Mouse (Mus musculus) limb, embryonic 15.5 days (tissue): ENCODE data around the gene Pmepa1. TPM values are rescaled to one million over a fixed set of nuclear protein-coding genes. Genes with fewer than 3 reads are reported as not detected.

ENCODE experiments used
- ATAC-seq: fragments of 200-750 bp; cut with Nextera tagmentation; 2 replicates; pipeline ENCODE4 v1.8.0; 2017; ENCODE audit warnings: low read depth, moderate TSS enrichment; ENCODE audit not compliant: insufficient number of reproducible peaks, low FRiP score, low TSS enrichment
- H3K27ac ChIP-seq: fragments of 300-500 bp; sonication (generic); 2 replicates; pipeline ENCODE4 v1.5.1; 2015; ENCODE audit warnings: moderate library complexity, mild to moderate bottlenecking, inconsistent platforms
- H3K27me3 ChIP-seq: fragments of 300-500 bp; sonication (generic); 2 replicates; pipeline ENCODE4 v1.6.1; 2015; ENCODE audit warnings: inconsistent platforms
- H3K36me3 ChIP-seq: fragments of 300-500 bp; sonication (generic); 2 replicates; pipeline ENCODE4 v1.6.1; 2015; ENCODE audit warnings: inconsistent platforms
- H3K4me1 ChIP-seq: fragments of 300-500 bp; sonication (generic); 2 replicates; pipeline ENCODE4 v1.6.1; 2015; ENCODE audit warnings: inconsistent platforms
- H3K4me2 ChIP-seq: fragments of 300-500 bp; sonication (generic); 2 replicates; pipeline ENCODE4 v1.6.1; 2015; ENCODE audit warnings: mild to moderate bottlenecking, inconsistent platforms
- H3K4me3 ChIP-seq: fragments of 300-500 bp; sonication (generic); 2 replicates; pipeline ENCODE4 v1.5.1; 2015; ENCODE audit warnings: mild to moderate bottlenecking, inconsistent platforms
- H3K9ac ChIP-seq: fragments of 300-500 bp; sonication (generic); 2 replicates; pipeline ENCODE4 v1.6.1; 2015; ENCODE audit warnings: inconsistent platforms
- H3K9me3 ChIP-seq: fragments of 300-500 bp; sonication (generic); 2 replicates; pipeline ENCODE4 v1.6.1; 2016; ENCODE audit warnings: inconsistent platforms
- WGBS: fragments of 180-500 bp; shearing (Covaris S2); methylation state at CpG from one replicate; pipeline ENCODE4 v1.1.7; 2015; 5-methylcytosine and 5-hydroxymethylcytosine counted together
- polyA plus RNA-seq: library from polyadenylated mRNA; unstranded; fragments of >200 nt; fragmentation: Nextera tagmentation; extraction: Ambion mirVana; gene quantifications from 2 replicates; pipeline ENCODE4 v1.2.1, GENCODE M21; 2015

The Pmepa1 gene
- polyA plus RNA-seq, 1 experiment from 2014 or later: 8.4 TPM

DNA sequence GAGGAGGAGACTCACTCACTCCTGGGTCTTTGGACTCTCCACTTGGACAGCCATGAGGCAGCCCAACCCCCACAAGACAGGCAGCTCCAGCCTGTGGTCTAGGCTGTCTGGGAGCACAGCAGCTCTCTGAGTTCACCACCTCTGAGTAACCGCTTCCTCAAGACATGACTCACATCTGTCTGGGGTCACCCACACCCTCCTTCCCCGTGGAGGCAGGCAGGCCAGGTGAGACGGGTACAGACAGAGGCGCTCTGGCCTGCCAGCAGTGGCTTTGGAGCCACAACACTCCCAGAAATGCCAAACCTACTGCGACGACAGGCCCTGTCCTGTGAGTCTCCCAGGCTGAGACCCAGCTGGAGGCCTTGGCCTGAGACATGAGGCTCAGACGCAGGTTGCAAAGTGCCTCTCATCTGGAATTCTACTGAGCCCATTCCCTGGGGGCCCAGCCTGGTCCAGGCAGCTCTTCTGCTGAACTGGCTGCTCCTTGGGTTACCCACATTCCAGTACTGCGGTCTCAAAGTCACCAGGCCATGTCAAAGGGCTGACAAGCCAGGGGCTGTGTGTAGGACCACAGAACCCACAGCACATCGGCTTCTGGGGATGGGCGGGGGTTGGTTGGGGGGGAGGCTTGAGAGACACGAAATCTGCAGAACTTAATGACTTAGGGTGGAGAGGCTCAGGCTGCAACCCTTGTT, 12.6 kb downstream of the Pmepa1 start:
- WGBS: 45% methylated on average over 11 of the region's 11 CpGs
- Histone ChIP-seq H3K36me3 (no peaks in the 10 kb centered on the region), H3K4me1 (peaks cover 99% of the 10 kb centered on the region), H3K27me3 (no peaks in the 10 kb centered on the region), H3K9me3 (no peaks in the 10 kb centered on the region), H3K27ac (no peak overlapping the region), H3K4me2 (no peak overlapping the region), H3K9ac (no peak overlapping the region), H3K4me3 (no peak overlapping the region)
- ATAC-seq: no peak

GRCm38 (mm10) chr2:173261497-173261896, 14.8 kb downstream of the Pmepa1 start:
- Histone ChIP-seq H3K4me3 (no peak overlapping the region), H3K9me3 (no peaks in the 10 kb centered on the region), H3K4me2 (no peak overlapping the region), H3K9ac (no peak overlapping the region), H3K27ac (peak overlapping the region; percentile 57; the same call in 1 of the 2 replicates), H3K36me3 (no peaks in the 10 kb centered on the region), H3K27me3 (no peaks in the 10 kb centered on the region), H3K4me1 (peaks cover 100% of the 10 kb centered on the region)
- WGBS: 28% methylated on average over 10 of the region's 10 CpGs
- ATAC-seq: no peak

- H3K9me3 ChIP-seq: no peaks in the 10 kb centered on the region
- no peak overlapping the region for H3K4me3 ChIP-seq
- H3K4me1 ChIP-seq: peaks cover 100% of the 10 kb centered on the region
- H3K27ac ChIP-seq: no peak overlapping the region
- no peaks in the 10 kb centered on the region for H3K36me3 ChIP-seq
- WGBS: 56% methylated on average over 9 of the region's 9 CpGs
- no peak for ATAC-seq
- H3K4me2 ChIP-seq: no peak overlapping the region
- H3K9ac ChIP-seq: no peak overlapping the region
- no peaks in the 10 kb centered on the region for H3K27me3 ChIP-seq
Observed at GRCm38 (mm10) chr2:173258459-173259091, 17.8 kb downstream of the Pmepa1 start.

DNA sequence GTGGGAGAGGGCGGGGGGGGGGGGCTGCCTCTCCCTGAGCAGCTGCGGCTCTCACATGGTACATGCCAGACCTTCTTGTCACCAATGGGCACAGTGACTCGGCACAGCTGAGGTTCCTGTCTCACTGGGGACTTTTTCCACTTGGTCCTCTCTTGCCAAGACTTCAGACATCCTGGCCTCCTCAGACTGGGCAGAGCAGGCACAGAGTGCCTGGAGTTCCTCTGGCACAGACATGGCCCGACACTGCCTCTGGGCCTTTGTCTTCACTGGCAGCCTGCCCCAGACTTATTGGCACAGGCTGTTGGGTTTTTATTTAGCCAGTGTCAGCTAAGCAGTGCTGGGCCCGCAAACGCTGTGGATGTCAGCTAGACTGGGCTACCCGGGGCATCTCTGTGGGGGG, 18.7 kb downstream of the Pmepa1 start:
- Histone ChIP-seq H3K4me2 (no peak overlapping the region), H3K4me3 (no peak overlapping the region), H3K4me1 (peaks cover 100% of the 10 kb centered on the region), H3K36me3 (no peaks in the 10 kb centered on the region), H3K27ac (peak overlapping the region; percentile 60; the same call in 1 of the 2 replicates), H3K9me3 (no peaks in the 10 kb centered on the region), H3K9ac (no peak overlapping the region), H3K27me3 (no peaks in the 10 kb centered on the region)
- 0 out of 2 replicates have a peak, but pooled peaks have one; percentile 40 for ATAC-seq
- 34% methylated on average over 7 of the region's 7 CpGs for WGBS

DNA sequence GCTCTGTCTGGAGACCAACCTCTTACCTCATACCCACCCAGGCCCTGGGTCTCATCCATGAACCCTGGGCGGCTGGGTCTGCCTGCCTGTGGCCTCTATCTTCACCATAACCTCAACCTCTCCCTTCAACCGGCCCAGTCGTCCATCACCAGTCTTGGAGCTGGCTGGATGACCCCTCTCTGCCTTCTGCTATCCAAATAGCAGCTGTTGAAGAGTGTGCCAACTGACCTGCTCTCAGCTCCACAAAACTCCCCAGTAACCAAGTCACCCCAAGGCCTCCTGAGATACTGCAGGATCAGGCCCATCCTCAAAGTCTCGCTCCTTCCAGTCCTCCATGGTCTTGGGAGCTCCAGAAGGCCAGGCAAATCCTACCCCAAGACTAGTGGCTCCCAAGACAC, 19.8 kb downstream of the Pmepa1 start:
- Histone ChIP-seq H3K4me3 (no peak overlapping the region), H3K36me3 (no peaks in the 10 kb centered on the region), H3K27me3 (no peaks in the 10 kb centered on the region), H3K4me2 (no peak overlapping the region), H3K9me3 (no peaks in the 10 kb centered on the region), H3K27ac (no peak overlapping the region; the same call in 1 of the 2 replicates), H3K9ac (no peak overlapping the region), H3K4me1 (peaks cover 99% of the 10 kb centered on the region)
- no peak for ATAC-seq
- 65% methylated on average over 4 of the region's 4 CpGs for WGBS

GRCm38 (mm10) chr2:173255810-173256551, 20.4 kb downstream of the Pmepa1 start:
- Histone ChIP-seq H3K4me2 (no peak overlapping the region), H3K9ac (no peak overlapping the region), H3K4me1 (peaks cover 99% of the 10 kb centered on the region), H3K27ac (no peak overlapping the region), H3K36me3 (no peaks in the 10 kb centered on the region), H3K9me3 (no peaks in the 10 kb centered on the region), H3K27me3 (no peaks in the 10 kb centered on the region), H3K4me3 (no peak overlapping the region)
- ATAC-seq: no peak
- WGBS: 60% methylated on average over 7 of the region's 7 CpGs

DNA sequence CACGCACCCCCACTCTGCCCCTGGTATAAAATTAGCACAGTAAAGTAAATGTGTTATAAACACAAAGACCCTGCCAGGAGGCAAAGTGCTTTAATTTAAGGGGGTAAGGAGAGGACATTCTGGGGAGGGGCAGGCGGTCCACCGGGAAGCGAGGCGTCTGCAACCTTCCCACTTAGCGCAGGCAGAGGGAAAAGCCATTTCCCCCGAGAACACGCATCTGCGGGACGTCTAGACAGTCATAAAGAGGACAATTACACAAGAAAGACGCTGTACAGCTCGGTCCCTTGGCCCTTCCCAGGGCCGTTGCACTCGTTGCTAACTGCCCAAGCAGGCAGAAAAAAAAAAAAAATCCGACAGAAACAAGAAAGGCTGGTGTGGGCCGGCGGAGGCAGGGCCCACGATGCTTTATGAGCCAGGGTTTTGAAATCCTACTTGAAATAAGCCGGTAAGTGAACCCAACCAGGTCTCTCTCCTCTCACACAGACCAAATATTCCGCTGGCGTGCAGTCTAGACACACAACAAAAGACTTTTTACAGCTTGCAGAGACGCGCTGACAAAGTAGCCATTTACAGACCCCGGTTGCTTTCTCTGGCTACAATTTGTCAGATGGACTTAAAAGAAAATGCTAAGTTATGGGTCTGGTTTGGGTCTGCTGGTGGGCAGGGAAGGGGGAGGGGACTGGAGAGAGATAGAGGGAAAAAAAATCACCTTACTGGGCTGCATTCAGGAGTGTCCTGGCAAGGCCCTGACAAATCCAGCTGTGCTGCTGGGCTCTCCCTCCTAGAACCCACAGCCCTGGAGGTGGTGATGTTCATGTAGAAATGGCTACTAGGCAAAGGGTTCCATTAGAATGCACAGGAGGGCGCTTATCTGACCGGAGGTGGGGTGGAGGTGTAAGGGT, 22.3 kb downstream of the Pmepa1 start:
- 20% methylated on average over 26 of the region's 26 CpGs for WGBS
- no peak overlapping the region for H3K9ac ChIP-seq
- H3K4me1 ChIP-seq: peaks cover 99% of the 10 kb centered on the region
- ATAC-seq: no peak
- H3K27me3 ChIP-seq: no peaks in the 10 kb centered on the region
- no peak overlapping the region for H3K4me3 ChIP-seq
- no peaks in the 10 kb centered on the region for H3K9me3 ChIP-seq
- peak overlapping the region; percentile 1; the same call in 1 of the 2 replicates for H3K4me2 ChIP-seq
- H3K27ac ChIP-seq: peak overlapping the region; percentile 73
- no peaks in the 10 kb centered on the region for H3K36me3 ChIP-seq

GRCm38 (mm10) chr2:173251675-173252074, 24.7 kb downstream of the Pmepa1 start:
- H3K27ac ChIP-seq: no peak overlapping the region
- WGBS: 33% methylated on average over 9 of the region's 9 CpGs
- peaks cover 93% of the 10 kb centered on the region for H3K4me1 ChIP-seq
- no peaks in the 10 kb centered on the region for H3K9me3 ChIP-seq
- H3K27me3 ChIP-seq: no peaks in the 10 kb centered on the region
- H3K4me3 ChIP-seq: no peak overlapping the region
- no peak overlapping the region for H3K9ac ChIP-seq
- no peaks in the 10 kb centered on the region for H3K36me3 ChIP-seq
- no peak overlapping the region for H3K4me2 ChIP-seq
- no peak for ATAC-seq

GRCm38 (mm10) chr2:173251133-173251532, 25.2 kb downstream of the Pmepa1 start:
- Histone ChIP-seq H3K27ac (no peak overlapping the region), H3K27me3 (no peaks in the 10 kb centered on the region), H3K9ac (no peak overlapping the region), H3K4me1 (peaks cover 93% of the 10 kb centered on the region), H3K9me3 (no peaks in the 10 kb centered on the region), H3K4me3 (no peak overlapping the region), H3K36me3 (no peaks in the 10 kb centered on the region), H3K4me2 (no peak overlapping the region)
- no peak for ATAC-seq
- 51% methylated on average over 7 of the region's 7 CpGs for WGBS

- no peaks in the 10 kb centered on the region for H3K36me3 ChIP-seq
- H3K27ac ChIP-seq: peak overlapping the region; percentile 27; the same call in 1 of the 2 replicates
- no peaks in the 10 kb centered on the region for H3K9me3 ChIP-seq
- WGBS: 7% methylated on average over 2 of the region's 2 CpGs
- peaks cover 93% of the 10 kb centered on the region for H3K4me1 ChIP-seq
- H3K27me3 ChIP-seq: no peaks in the 10 kb centered on the region
- H3K4me3 ChIP-seq: no peak overlapping the region
- H3K9ac ChIP-seq: no peak overlapping the region
- H3K4me2 ChIP-seq: no peak overlapping the region
- no peak for ATAC-seq
Observed at GRCm38 (mm10) chr2:173250411-173250810, 25.9 kb downstream of the Pmepa1 start.

GRCm38 (mm10) chr2:173249965-173250364, 26.4 kb downstream of the Pmepa1 start:
- H3K9me3 ChIP-seq: no peaks in the 10 kb centered on the region
- WGBS: 60% methylated on average over 8 of the region's 8 CpGs
- H3K36me3 ChIP-seq: no peaks in the 10 kb centered on the region
- H3K4me3 ChIP-seq: no peak overlapping the region
- H3K4me1 ChIP-seq: peaks cover 92% of the 10 kb centered on the region
- H3K9ac ChIP-seq: no peak overlapping the region
- no peak for ATAC-seq
- no peak overlapping the region for H3K4me2 ChIP-seq
- H3K27ac ChIP-seq: 0 out of 2 replicates have a peak overlapping the region, but pooled peaks have one; percentile 27
- no peaks in the 10 kb centered on the region for H3K27me3 ChIP-seq
